Mouse (Mus musculus): Measurements from ENCODE around the gene Serpinb9. TPM values are rescaled to one million over a fixed set of nuclear protein-coding genes. Genes with fewer than 3 reads are reported as not detected.

Serpinb9 gene
- polyA plus RNA-seq, 1 experiment from 2014 or later: 6.3 TPM

- Histone ChIP-seq H3K9ac (ENCODE audit: low read length) (no peak overlapping the region), H3K27me3 (ENCODE audit: control insufficient read depth, insufficient read depth, low read length) (no peaks in the 10 kb centered on the region), H3K27ac (replicated peaks) (no peak overlapping the region), H3K4me1 (replicated peaks; ENCODE audit: control insufficient read depth, insufficient read depth) (no peaks in the 10 kb centered on the region), H3K4me3 (ENCODE audit: low read depth, low read length) (no peak overlapping the region), H3K4me2 (replicated peaks; ENCODE audit: low read depth) (no peak overlapping the region), H3K36me3 (ENCODE audit: control insufficient read depth, insufficient read depth, low read length) (no peaks in the 10 kb centered on the region), H3K9me3 (ENCODE audit: control insufficient read depth, low read length) (no peaks in the 10 kb centered on the region)
- DNase-seq (ENCODE audit: low spot score) (no peak), ATAC-seq (ENCODE audit: low FRiP score, low TSS enrichment) (no peak)
- WGBS: 79% methylated on average over 2 of the region's 2 CpGs
- TF ChIP-seq CTCF (IDR thresholded peaks at IDR 0.05; ENCODE audit: low read depth) (no peak), EP300 (optimal IDR thresholded peaks at IDR 0.05) (no peak)
These were observed 9.2 kb upstream of the Serpinb9 start for GRCm38 (mm10) chr13:32993894-32994242.

DNA sequence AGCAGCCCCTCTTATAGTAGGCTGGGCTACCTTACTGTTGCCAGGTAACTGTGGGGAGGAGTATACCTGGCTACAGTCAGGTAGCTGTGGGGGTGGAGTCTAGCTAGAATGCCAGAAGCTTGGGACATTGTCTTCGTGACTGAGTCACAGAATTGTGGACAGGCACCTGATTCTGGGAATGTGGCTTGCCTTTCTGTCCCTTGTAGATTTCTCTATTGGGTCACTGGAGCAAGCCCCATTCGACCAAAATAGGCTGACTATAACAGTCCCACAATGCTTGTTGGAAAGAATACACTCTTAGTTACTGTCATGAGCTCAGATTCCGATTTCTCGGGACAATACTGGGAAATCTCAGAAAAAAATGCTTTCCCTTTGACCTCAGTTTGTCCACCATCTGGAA lies 8.0 kb upstream of the Serpinb9 start:
- Histone ChIP-seq H3K9ac (ENCODE audit: low read length) (no peak overlapping the region), H3K36me3 (ENCODE audit: control insufficient read depth, insufficient read depth, low read length) (no peaks in the 10 kb centered on the region), H3K27me3 (ENCODE audit: control insufficient read depth, insufficient read depth, low read length) (no peaks in the 10 kb centered on the region), H3K27ac (replicated peaks) (no peak overlapping the region), H3K9me3 (ENCODE audit: control insufficient read depth, low read length) (no peaks in the 10 kb centered on the region), H3K4me1 (replicated peaks; ENCODE audit: control insufficient read depth, insufficient read depth) (no peaks in the 10 kb centered on the region), H3K4me2 (replicated peaks; ENCODE audit: low read depth) (no peak overlapping the region), H3K4me3 (ENCODE audit: low read depth, low read length) (no peak overlapping the region)
- ATAC-seq (ENCODE audit: low FRiP score, low TSS enrichment) (no peak), DNase-seq (ENCODE audit: low spot score) (no peak)
- WGBS: 67% methylated on average over 4 of the region's 4 CpGs
- TF ChIP-seq CTCF (IDR thresholded peaks at IDR 0.05; ENCODE audit: low read depth): no peak
- TF ChIP-seq EP300 (optimal IDR thresholded peaks at IDR 0.05): no peak

GRCm38 (mm10) chr13:33001341-33001740 lies 1.7 kb upstream of the Serpinb9 start:
- H3K9me3 ChIP-seq (ENCODE audit: control insufficient read depth, low read length): no peaks in the 10 kb centered on the region
- H3K9ac ChIP-seq (ENCODE audit: low read length): no peak overlapping the region
- no peak overlapping the region for H3K4me2 ChIP-seq (replicated peaks; ENCODE audit: low read depth)
- TF ChIP-seq EP300 (optimal IDR thresholded peaks at IDR 0.05) (no peak), CTCF (IDR thresholded peaks at IDR 0.05; ENCODE audit: low read depth) (no peak)
- H3K27ac ChIP-seq (replicated peaks): no peak overlapping the region
- H3K4me3 ChIP-seq (ENCODE audit: low read depth, low read length): no peak overlapping the region
- no peak for DNase-seq (ENCODE audit: low spot score)
- 93% methylated on average over 5 of the region's 5 CpGs for WGBS
- H3K36me3 ChIP-seq (ENCODE audit: control insufficient read depth, insufficient read depth, low read length): no peaks in the 10 kb centered on the region
- no peak for ATAC-seq (ENCODE audit: low FRiP score, low TSS enrichment)
- no peaks in the 10 kb centered on the region for H3K27me3 ChIP-seq (ENCODE audit: control insufficient read depth, insufficient read depth, low read length)
- H3K4me1 ChIP-seq (replicated peaks; ENCODE audit: control insufficient read depth, insufficient read depth): peaks cover 3% of the 10 kb centered on the region; the same call in 1 of the 2 replicates

DNA sequence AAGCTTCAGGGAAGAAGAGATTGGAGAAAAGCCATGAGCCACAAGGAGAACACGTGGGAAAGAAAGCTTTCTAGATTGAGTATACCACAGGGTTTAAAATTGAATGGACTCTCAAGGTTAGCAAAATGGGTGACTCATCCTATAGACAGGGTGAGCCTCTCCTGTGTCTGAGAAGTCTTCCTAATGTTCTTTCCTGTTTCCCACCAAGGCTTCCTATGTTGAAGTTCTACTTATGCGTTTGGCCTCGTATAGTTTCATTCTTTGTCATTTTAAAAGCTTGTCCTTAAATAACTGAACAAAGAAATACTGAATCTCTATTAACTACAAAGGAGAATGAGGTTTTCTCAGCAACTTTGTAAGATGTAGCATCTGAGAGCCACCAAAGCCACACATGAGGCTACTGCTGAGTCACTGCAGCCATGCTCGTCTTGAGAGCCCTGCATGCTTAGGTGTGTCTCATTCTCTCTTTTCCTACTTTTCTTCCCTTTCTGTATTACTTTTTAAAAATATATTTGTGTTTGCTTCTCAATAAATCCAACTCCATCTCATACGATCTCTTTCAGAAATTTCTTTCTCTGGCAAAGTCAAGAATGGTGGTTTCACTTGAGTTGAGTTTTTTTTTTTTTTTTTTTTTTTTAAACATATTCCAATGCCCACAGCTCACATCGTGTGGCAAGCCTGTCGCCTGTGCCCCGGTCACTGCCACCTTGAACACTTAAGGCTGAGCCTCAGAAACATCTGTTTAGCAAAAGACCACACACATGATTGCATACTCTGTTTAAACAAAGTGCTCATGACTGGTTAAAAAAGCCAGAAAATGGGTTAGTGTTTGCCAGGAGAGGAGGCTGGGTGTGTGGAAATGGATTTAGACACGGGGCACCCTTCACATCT lies 718 bp downstream of the Serpinb9 start:
- ATAC-seq (ENCODE audit: low FRiP score, low TSS enrichment) (peak; percentile 57), DNase-seq (ENCODE audit: low spot score) (no peak)
- Histone ChIP-seq H3K4me3 (ENCODE audit: low read depth, low read length) (peak overlapping the region; percentile 38), H3K4me2 (replicated peaks; ENCODE audit: low read depth) (peak overlapping the region; percentile 55), H3K9ac (ENCODE audit: low read length) (peak overlapping the region; percentile 62), H3K9me3 (ENCODE audit: control insufficient read depth, low read length) (no peaks in the 10 kb centered on the region), H3K4me1 (replicated peaks; ENCODE audit: control insufficient read depth, insufficient read depth) (peaks cover 3% of the 10 kb centered on the region; the same call in 1 of the 2 replicates), H3K36me3 (ENCODE audit: control insufficient read depth, insufficient read depth, low read length) (no peaks in the 10 kb centered on the region), H3K27ac (replicated peaks) (peak overlapping the region; percentile 88), H3K27me3 (ENCODE audit: control insufficient read depth, insufficient read depth, low read length) (no peaks in the 10 kb centered on the region)
- TF ChIP-seq EP300 (optimal IDR thresholded peaks at IDR 0.05) (no peak), CTCF (IDR thresholded peaks at IDR 0.05; ENCODE audit: low read depth) (no peak)
- WGBS: 34% methylated on average over 9 of the region's 9 CpGs

DNA sequence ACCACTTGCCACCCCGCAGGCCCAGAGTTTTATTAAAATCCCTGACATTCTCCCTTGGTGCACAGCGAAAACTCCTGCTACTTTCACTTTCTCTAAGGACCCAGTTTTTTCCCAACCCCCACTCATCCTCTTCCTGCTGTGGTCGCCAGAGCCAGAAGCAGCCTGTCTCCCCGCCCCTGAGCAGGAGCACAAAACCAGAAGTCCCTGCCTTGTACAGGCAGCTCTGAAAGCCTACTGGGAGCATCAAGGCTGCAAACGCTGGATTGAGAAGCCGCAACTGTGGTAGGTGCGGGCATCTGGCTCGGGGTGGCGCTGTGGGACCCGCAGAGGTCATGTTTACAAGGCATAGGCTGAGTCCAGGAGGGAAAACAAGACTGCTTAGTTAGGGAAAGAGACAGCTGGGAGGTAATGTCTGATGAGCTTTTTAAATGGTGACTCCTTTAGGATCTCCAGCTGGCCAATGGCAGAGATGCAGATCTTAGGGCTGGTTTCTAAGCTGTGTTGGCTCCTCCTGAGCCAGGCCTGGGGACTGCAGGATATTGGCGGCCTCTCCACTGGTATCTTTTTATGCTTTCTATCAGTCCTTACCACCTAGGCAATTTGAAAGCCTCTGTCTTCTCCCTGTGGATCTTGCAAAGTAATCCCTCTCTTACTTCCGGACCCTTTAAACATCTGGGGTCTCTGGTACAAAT lies 1.5 kb downstream of the Serpinb9 start:
- peaks cover 3% of the 10 kb centered on the region; the same call in 1 of the 2 replicates for H3K4me1 ChIP-seq (replicated peaks; ENCODE audit: control insufficient read depth, insufficient read depth)
- WGBS: 9% methylated on average over 12 of the region's 12 CpGs
- TF ChIP-seq EP300 (optimal IDR thresholded peaks at IDR 0.05): no peak
- peak; percentile 87 for TF ChIP-seq CTCF (IDR thresholded peaks at IDR 0.05; ENCODE audit: low read depth)
- no peaks in the 10 kb centered on the region for H3K36me3 ChIP-seq (ENCODE audit: control insufficient read depth, insufficient read depth, low read length)
- H3K4me2 ChIP-seq (replicated peaks; ENCODE audit: low read depth): peak overlapping the region; percentile 55
- peak overlapping the region; percentile 62 for H3K9ac ChIP-seq (ENCODE audit: low read length)
- ATAC-seq (ENCODE audit: low FRiP score, low TSS enrichment) (peak; percentile 94), DNase-seq (ENCODE audit: low spot score) (peak; percentile 85)
- no peaks in the 10 kb centered on the region for H3K27me3 ChIP-seq (ENCODE audit: control insufficient read depth, insufficient read depth, low read length)
- peak overlapping the region; percentile 88 for H3K27ac ChIP-seq (replicated peaks)
- H3K4me3 ChIP-seq (ENCODE audit: low read depth, low read length): peak overlapping the region; percentile 38
- H3K9me3 ChIP-seq (ENCODE audit: control insufficient read depth, low read length): no peaks in the 10 kb centered on the region

Measured in stomach, postnatal 0 days (tissue).